Mouse (Mus musculus) embryonic facial prominence, embryonic 10.5 days (tissue): ENCODE measurements around the gene Hnrnpul2. TPM values are rescaled to one million over a fixed set of nuclear protein-coding genes. Genes with fewer than 3 reads are reported as not detected.
"Not testable (repeated sequence)": the region's sequence is repeated elsewhere in the genome, so short reads cannot be mapped to it uniquely, and the experiment has no call there.

Source experiments
- DNase-seq: peaks from one replicate; pipeline ENCODE4 v3.0.0-alpha.2; 2017; ENCODE audit warnings: low spot score
- H3K27ac ChIP-seq: fragments of 300-500 bp; sonication (generic); replicated peaks from 2 replicates; pipeline ENCODE4 v1.5.1; 2016; ENCODE audit warnings: mild to moderate bottlenecking
- H3K27me3 ChIP-seq: fragments of 300-500 bp; sonication (generic); replicated peaks from 2 replicates; pipeline ENCODE4 v1.6.1; 2016; ENCODE audit warnings: low read depth, mild to moderate bottlenecking; ENCODE audit not compliant: poor library complexity, severe bottlenecking
- H3K36me3 ChIP-seq: fragments of 300-500 bp; sonication (generic); replicated peaks from 2 replicates; pipeline ENCODE4 v1.6.1; 2016; ENCODE audit warnings: mild to moderate bottlenecking, moderate library complexity
- H3K4me1 ChIP-seq: fragments of 300-500 bp; sonication (generic); 2 replicates; pipeline ENCODE4 v1.6.1; 2016
- H3K4me3 ChIP-seq: fragments of 300-500 bp; sonication (generic); 2 replicates; pipeline ENCODE4 v1.5.1; 2016; ENCODE audit warnings: mild to moderate bottlenecking, moderate library complexity
- H3K9me3 ChIP-seq: fragments of 300-500 bp; sonication (generic); 2 replicates; pipeline ENCODE4 v1.6.1; 2016; ENCODE audit warnings: mild to moderate bottlenecking
- WGBS: fragments of 180-500 bp; shearing (Covaris S2); methylation state at CpG from one replicate; pipeline ENCODE4 v1.1.7; 2016; 5-methylcytosine and 5-hydroxymethylcytosine counted together
- polyA plus RNA-seq: library from polyadenylated mRNA; unstranded; fragments of >200 nt; fragmentation: Nextera tagmentation; extraction: Ambion mirVana; gene quantifications from 2 replicates; pipeline ENCODE4 v1.2.1, GENCODE M21; 2016

Gene Hnrnpul2
- polyA plus RNA-seq, 1 experiment from 2014 or later = 5.0 TPM

- no peaks in the 10 kb centered on the region for H3K27me3 ChIP-seq
- peaks cover 28% of the 10 kb centered on the region for H3K4me1 ChIP-seq
- no peak for DNase-seq
- H3K4me3 ChIP-seq = peak overlapping the region; percentile 100
- H3K27ac ChIP-seq = no peak overlapping the region
- peaks cover 63% of the 10 kb centered on the region for H3K36me3 ChIP-seq
- no peaks in the 10 kb centered on the region for H3K9me3 ChIP-seq
- WGBS = 79% methylated on average over 8 of the region's 8 CpGs
Observed at GRCm38 (mm10) chr19:8822696-8823095, 2.9 kb downstream of the Hnrnpul2 start.

- H3K4me3 ChIP-seq = no peak within 1 kb of the TSS
- H3K36me3 ChIP-seq = peaks cover 100% of the 10 kb centered on the region
- no peaks in the 10 kb centered on the region for H3K27me3 ChIP-seq
- H3K4me1 ChIP-seq = no peaks in the 10 kb centered on the region
- 92% methylated on average over 8 of the region's 8 CpGs for WGBS
- no peak for DNase-seq
- no peaks in the 10 kb centered on the region for H3K9me3 ChIP-seq
- H3K27ac ChIP-seq = no peak within 1 kb of the TSS
Observed at GRCm38 (mm10) chr19:8829660-8830059, 9.8 kb downstream of the Hnrnpul2 start, which contains the start of gene AC129217.1. AC129217.1 (plus strand) TSS chr19:8829773.

- Histone ChIP-seq H3K4me3 (no peak overlapping the region), H3K9me3 (no peaks in the 10 kb centered on the region), H3K27me3 (no peaks in the 10 kb centered on the region), H3K27ac (no peak overlapping the region), H3K36me3 (peaks cover 100% of the 10 kb centered on the region), H3K4me1 (no peaks in the 10 kb centered on the region)
- DNase-seq = no peak
- WGBS = 95% methylated on average over 8 of the region's 8 CpGs
Observed at GRCm38 (mm10) chr19:8830664-8831063, 10.9 kb downstream of the Hnrnpul2 start.

DNA sequence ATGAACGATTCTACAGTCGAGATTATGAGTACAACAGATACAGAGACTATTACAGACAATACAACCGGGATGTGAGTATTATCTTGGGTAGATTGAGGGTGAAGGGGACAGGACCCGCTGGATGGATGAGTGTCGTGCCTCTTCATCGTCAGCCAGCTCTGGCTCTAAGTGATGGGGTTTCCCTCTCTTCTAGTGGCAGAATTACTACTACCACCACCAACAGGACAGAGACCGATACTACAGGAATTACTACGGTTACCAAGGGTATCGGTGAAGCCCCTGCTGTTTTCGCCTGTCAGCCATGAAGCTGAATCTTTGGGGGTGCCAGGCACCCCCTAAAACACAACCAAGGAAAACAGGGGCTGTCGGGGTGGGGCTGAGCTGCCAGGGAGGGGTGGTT lies 11.5 kb downstream of the Hnrnpul2 start:
- no peak for DNase-seq

GRCm38 (mm10) chr19:8832971-8833370 lies 13.2 kb downstream of the Hnrnpul2 start:
- Histone ChIP-seq H3K4me1 (peaks cover 8% of the 10 kb centered on the region), H3K36me3 (peaks cover 86% of the 10 kb centered on the region), H3K4me3 (no peak overlapping the region), H3K27ac (no peak overlapping the region), H3K27me3 (no peaks in the 10 kb centered on the region), H3K9me3 (no peaks in the 10 kb centered on the region)
- WGBS = 94% methylated on average over 4 of the region's 4 CpGs
- no peak for DNase-seq

More for the DNA sequence above, 11.5 kb downstream of the Hnrnpul2 start:
- no peak overlapping the region for H3K27ac ChIP-seq
- H3K4me3 ChIP-seq = no peak overlapping the region
- peaks cover 100% of the 10 kb centered on the region for H3K36me3 ChIP-seq
- H3K9me3 ChIP-seq = no peaks in the 10 kb centered on the region
- WGBS = 84% methylated on average over 11 of the region's 11 CpGs
- H3K4me1 ChIP-seq = no peaks in the 10 kb centered on the region
- no peaks in the 10 kb centered on the region for H3K27me3 ChIP-seq

DNA sequence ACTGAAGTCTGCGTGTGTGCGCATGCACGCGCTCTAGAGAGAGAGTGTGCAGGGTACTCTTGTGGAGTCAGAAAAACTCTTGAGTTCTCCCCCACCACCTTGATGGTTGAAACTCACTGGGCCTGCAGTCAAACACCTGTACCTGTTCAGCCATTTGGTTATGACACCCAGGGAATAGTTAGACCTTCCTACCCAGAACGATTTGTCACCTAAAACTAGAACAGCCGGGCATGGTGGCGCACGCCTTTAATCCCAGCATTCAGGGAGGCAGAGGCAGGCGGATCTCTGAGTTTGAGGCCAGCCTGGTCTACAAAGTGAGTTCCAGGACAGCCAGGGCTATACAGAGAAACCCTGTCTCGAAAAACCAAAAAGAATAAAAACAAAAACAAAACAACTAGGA lies 16.5 kb downstream of the Hnrnpul2 start:
- 96% methylated on average over 10 of the region's 10 CpGs for WGBS
- peaks cover 54% of the 10 kb centered on the region for H3K36me3 ChIP-seq
- DNase-seq, H3K9me3 ChIP-seq, H3K27me3 ChIP-seq, H3K4me3 ChIP-seq, H3K27ac ChIP-seq: not testable (repeated sequence)
- H3K4me1 ChIP-seq = peaks cover 39% of the 10 kb centered on the region

DNA sequence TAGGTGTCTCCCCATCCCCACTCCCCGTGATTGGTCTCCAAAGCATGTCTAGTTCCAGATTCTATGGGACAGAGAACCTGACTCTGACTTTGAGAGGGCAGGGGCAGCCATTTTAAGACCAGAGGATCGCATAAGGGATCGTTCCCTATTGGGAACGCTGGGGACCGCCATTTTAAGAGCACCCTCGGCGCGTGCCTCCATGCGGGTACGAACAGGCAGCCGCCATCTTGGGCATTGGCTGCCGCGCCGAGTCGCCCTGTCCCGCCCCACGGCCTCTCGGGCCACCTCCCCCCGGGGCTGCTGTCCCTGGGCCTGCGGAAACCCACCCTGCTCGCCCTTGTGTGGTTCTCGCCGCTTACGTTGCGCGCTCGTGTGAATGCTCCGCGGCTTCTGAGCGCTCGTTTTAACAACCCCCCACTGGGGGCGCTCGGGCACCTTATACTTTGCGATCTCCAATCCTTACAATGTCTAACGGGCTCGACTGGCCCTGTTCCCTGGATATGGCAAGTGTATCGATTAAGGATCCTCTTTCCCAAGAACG lies 17.5 kb downstream of the Hnrnpul2 start, which contains the start of gene Bscl2:
Gene Bscl2 (plus strand): TSS at position 217 of the 541 bp plus-strand sequence.
- no peaks in the 10 kb centered on the region for H3K9me3 ChIP-seq

GRCm38 (mm10) chr19:8838041-8838730 lies 18.4 kb downstream of the Hnrnpul2 start:
- Histone ChIP-seq H3K36me3 (peaks cover 51% of the 10 kb centered on the region), H3K4me1 (peaks cover 39% of the 10 kb centered on the region), H3K9me3 (no peaks in the 10 kb centered on the region), H3K27ac (peak overlapping the region; percentile 97), H3K27me3 (no peaks in the 10 kb centered on the region), H3K4me3 (peak overlapping the region; percentile 69)
- 19% methylated on average over 15 of the region's 15 CpGs for WGBS
- DNase-seq = no peak

More for the DNA sequence above, 17.5 kb downstream of the Hnrnpul2 start, which contains the start of gene Bscl2:
- peaks cover 51% of the 10 kb centered on the region for H3K36me3 ChIP-seq
- 2% methylated on average over 38 of the region's 38 CpGs for WGBS
- no peaks in the 10 kb centered on the region for H3K27me3 ChIP-seq
- peaks cover 39% of the 10 kb centered on the region for H3K4me1 ChIP-seq
- peak within 1 kb of the TSS; percentile 69 for H3K4me3 ChIP-seq
- H3K27ac ChIP-seq = peak within 1 kb of the TSS; percentile 97
- peak; percentile 89 for DNase-seq

DNA sequence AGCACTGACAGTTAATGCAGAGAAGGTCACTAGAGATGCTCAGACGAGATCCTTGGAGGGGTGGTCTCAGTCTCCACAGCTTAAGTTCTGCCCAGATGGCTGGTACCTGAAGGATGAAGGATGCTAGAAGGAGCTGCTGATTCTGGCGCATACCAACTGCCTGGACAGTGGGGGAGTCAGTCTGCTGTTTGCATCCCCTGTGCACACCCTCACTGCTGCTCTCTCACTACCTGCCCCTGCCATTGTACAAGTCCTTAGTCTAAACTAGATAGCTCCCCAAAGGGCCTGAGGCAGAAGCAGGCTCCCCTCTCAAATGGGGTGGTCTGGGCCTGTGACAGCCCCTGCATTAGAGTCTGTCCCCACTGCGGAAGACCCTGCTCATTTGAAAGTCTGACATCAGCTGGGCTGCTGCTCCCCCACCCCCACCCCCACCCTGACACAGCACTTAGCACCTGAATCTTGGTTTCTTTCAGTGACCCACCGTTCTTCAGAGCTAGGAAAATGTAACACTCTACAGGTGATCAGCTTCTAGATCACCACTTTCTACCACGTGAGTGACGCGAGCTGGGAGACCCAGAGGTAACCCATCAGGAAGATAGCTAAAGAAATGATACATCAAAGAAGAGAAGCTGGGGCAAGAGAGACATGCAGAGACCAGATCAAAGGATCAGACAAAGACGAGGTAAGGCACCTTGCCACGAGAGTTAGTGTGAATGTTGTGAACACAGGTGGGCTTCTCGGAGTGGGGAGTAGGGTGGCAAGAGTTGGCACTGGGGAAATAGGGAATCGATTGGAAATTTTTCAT lies 19.5 kb downstream of the Hnrnpul2 start, which contains the start of gene Gng3:
Gene Gng3 (minus strand): TSS at position 92 of the 805 bp plus-strand sequence.
- Histone ChIP-seq H3K27ac (peak within 1 kb of the TSS; percentile 97), H3K4me3 (peak within 1 kb of the TSS; percentile 69), H3K27me3 (no peaks in the 10 kb centered on the region), H3K36me3 (peaks cover 40% of the 10 kb centered on the region), H3K9me3 (no peaks in the 10 kb centered on the region), H3K4me1 (peaks cover 39% of the 10 kb centered on the region)
- DNase-seq = peak; percentile 66
- WGBS = 43% methylated on average over 11 of the region's 11 CpGs

DNA sequence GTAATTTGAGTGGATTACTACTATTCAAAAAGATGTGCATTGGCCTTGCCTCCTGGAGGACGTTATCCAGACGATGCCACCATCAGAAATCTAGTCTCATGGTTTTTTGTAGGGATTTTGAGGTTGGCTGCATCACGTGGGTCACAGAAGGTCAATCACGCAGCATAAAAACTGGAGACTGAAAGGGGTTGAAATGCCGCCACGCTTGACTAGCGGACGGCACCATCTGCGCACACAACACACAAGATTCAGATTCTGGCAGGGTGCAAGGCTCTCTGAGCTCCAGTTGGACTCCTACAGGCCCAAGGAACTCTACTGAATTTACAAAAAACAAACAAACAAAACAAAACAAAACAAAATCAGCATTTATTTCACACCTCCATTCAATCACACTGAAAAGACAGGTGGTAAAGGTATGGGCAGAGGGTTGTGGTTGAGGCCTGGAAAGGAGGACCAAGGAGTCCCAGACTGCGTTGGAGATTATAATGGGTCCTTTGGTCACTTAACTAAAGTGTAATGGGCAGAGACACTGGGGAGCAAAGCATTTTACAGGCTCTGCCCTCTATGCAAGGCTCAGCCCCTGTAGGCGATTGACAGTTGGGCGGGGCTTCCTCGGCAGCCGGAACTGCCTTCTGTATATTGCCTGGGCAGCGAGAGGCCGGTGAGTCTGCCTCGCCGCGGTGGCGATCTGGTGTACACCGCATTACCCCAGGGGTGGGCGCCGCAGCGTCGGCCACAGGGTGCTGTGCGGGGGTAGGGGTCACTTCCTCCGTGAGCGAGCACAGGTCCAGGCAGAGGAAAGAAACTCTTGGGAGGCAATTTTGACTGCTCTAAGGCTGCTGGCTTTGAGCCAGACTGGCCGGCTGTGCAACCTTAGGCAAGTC lies 20.3 kb downstream of the Hnrnpul2 start:
- Histone ChIP-seq H3K4me1 (peaks cover 39% of the 10 kb centered on the region), H3K27me3 (no peaks in the 10 kb centered on the region), H3K4me3 (peak overlapping the region; percentile 69), H3K9me3 (no peaks in the 10 kb centered on the region), H3K27ac (peak overlapping the region; percentile 76), H3K36me3 (peaks cover 31% of the 10 kb centered on the region)
- 23% methylated on average over 29 of the region's 29 CpGs for WGBS
- peak; percentile 72 for DNase-seq

- peaks cover 29% of the 10 kb centered on the region for H3K36me3 ChIP-seq
- H3K4me3 ChIP-seq = peak overlapping the region; percentile 69
- DNase-seq = no peak
- WGBS = 90% methylated on average over 7 of the region's 7 CpGs
- H3K27me3 ChIP-seq = no peaks in the 10 kb centered on the region
- peak overlapping the region; percentile 76; the same call in 1 of the 2 replicates for H3K27ac ChIP-seq
- peaks cover 39% of the 10 kb centered on the region for H3K4me1 ChIP-seq
- H3K9me3 ChIP-seq = no peaks in the 10 kb centered on the region
Observed at GRCm38 (mm10) chr19:8841012-8841411, 21.2 kb downstream of the Hnrnpul2 start.

DNA sequence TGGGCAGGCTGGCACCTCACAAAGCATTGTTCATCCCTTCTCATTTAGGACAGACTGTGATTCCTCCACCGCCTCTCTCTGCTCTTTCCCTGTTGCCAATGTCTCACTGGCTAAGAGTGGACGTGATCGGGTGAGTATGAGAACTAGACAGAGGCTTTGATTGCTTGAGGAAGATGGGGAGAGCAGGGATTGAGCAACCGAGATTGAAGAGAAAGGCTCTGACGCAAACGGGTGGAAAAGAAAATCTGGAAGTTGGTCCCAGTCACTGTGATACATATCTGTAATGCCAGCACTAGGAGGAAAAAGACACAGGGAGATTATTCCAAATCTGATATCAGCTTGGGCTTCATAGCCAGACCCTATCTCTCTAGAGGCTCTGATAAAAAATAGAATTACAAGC lies 23.2 kb downstream of the Hnrnpul2 start:
- no peak overlapping the region for H3K4me3 ChIP-seq
- no peaks in the 10 kb centered on the region for H3K9me3 ChIP-seq
- H3K4me1 ChIP-seq = peaks cover 34% of the 10 kb centered on the region
- peaks cover 43% of the 10 kb centered on the region for H3K36me3 ChIP-seq
- 88% methylated on average over 6 of the region's 6 CpGs for WGBS
- H3K27me3 ChIP-seq = no peaks in the 10 kb centered on the region
- no peak for DNase-seq
- no peak overlapping the region for H3K27ac ChIP-seq
